Mouse (Mus musculus) embryonic facial prominence, embryonic 11.5 days (tissue): ENCODE results near the gene Acox2. TPM values are rescaled to one million over a fixed set of nuclear protein-coding genes. Genes with fewer than 3 reads are reported as not detected.

Source experiments
- ATAC-seq: fragments of 200-750 bp; cut with Nextera tagmentation; replicated peaks from 2 replicates; pipeline ENCODE4 v1.8.0; 2017; ENCODE audit warnings: low read depth; ENCODE audit not compliant: insufficient number of reproducible peaks, low FRiP score, low TSS enrichment
- DNase-seq: peaks from one replicate; pipeline ENCODE4 v3.0.0-alpha.2; 2015; ENCODE audit warnings: low spot score
- H3K27ac ChIP-seq: fragments of 300-500 bp; sonication (generic); replicated peaks from 2 replicates; pipeline ENCODE4 v1.5.1; 2014; ENCODE audit warnings: mild to moderate bottlenecking, low read depth, low read length, control low read depth
- H3K27me3 ChIP-seq: fragments of 300-500 bp; sonication (generic); 2 replicates; pipeline ENCODE4 v1.6.1; 2014; ENCODE audit warnings: mild to moderate bottlenecking, low read length, moderate library complexity, mixed read lengths; ENCODE audit not compliant: control insufficient read depth, insufficient read depth
- H3K36me3 ChIP-seq: fragments of 300-500 bp; sonication (generic); replicated peaks from 2 replicates; pipeline ENCODE4 v1.6.1; 2014; ENCODE audit warnings: low read depth, mild to moderate bottlenecking, low read length, moderate library complexity, mixed read lengths; ENCODE audit not compliant: control insufficient read depth, insufficient read depth
- H3K4me1 ChIP-seq: fragments of 300-500 bp; sonication (generic); 2 replicates; pipeline ENCODE4 v1.6.1; 2014; ENCODE audit warnings: low read length, mixed read lengths; ENCODE audit not compliant: control insufficient read depth, insufficient read depth
- H3K4me2 ChIP-seq: fragments of 300-500 bp; sonication (generic); 2 replicates; pipeline ENCODE4 v1.6.1; 2014; ENCODE audit warnings: low read depth, mild to moderate bottlenecking, control low read depth, low read length, moderate library complexity
- H3K4me3 ChIP-seq: fragments of 300-500 bp; sonication (generic); 2 replicates; pipeline ENCODE4 v1.5.1; 2014; ENCODE audit warnings: low read depth, low read length, control low read depth
- H3K9ac ChIP-seq: fragments of 300-500 bp; sonication (generic); replicated peaks from 2 replicates; pipeline ENCODE4 v1.6.1; 2014; ENCODE audit warnings: mild to moderate bottlenecking, control low read depth, low read length
- H3K9me3 ChIP-seq: fragments of 300-500 bp; sonication (generic); replicated peaks from 2 replicates; pipeline ENCODE4 v1.6.1; 2016; ENCODE audit warnings: mild to moderate bottlenecking, low read length, inconsistent platforms, mixed read lengths; ENCODE audit not compliant: control insufficient read depth
- WGBS: fragments of 180-500 bp; shearing (Covaris S2); extraction: QIAGEN DNeasy Blood & Tissue Kit; methylation state at CpG from one replicate; pipeline ENCODE4 v1.1.7; 2014; 5-methylcytosine and 5-hydroxymethylcytosine counted together
- polyA plus RNA-seq: library from polyadenylated mRNA; unstranded; fragments of >200 nt; fragmentation: Nextera tagmentation; extraction: Ambion mirVana; gene quantifications from 2 replicates; pipeline ENCODE4 v1.2.1, GENCODE M21; 2014

Acox2 gene
- polyA plus RNA-seq, 1 experiment from 2014 or later, result not detected

GRCm38 (mm10) chr14:8209896-8210295 is 49.3 kb downstream of the Acox2 start:
- no peak overlapping the region for H3K4me3 ChIP-seq
- ATAC-seq, result no peak
- 90% methylated on average over 2 of the region's 2 CpGs for WGBS

GRCm38 (mm10) chr14:8208876-8209275 is 50.3 kb downstream of the Acox2 start:
- no peak overlapping the region for H3K4me3 ChIP-seq
- H3K9ac ChIP-seq, result no peak overlapping the region
- H3K27me3 ChIP-seq, result no peaks in the 10 kb centered on the region
- H3K27ac ChIP-seq, result no peak overlapping the region
- no peaks in the 10 kb centered on the region for H3K4me1 ChIP-seq
- ATAC-seq, result no peak
- no peak for DNase-seq
- H3K4me2 ChIP-seq, result no peak overlapping the region
- H3K36me3 ChIP-seq, result no peaks in the 10 kb centered on the region
- H3K9me3 ChIP-seq, result no peaks in the 10 kb centered on the region
- 85% methylated on average over 3 of the region's 3 CpGs for WGBS

More at GRCm38 (mm10) chr14:8209896-8210295, 49.3 kb downstream of the Acox2 start:
- no peak overlapping the region for H3K4me2 ChIP-seq
- H3K36me3 ChIP-seq, result no peaks in the 10 kb centered on the region
- H3K4me1 ChIP-seq, result no peaks in the 10 kb centered on the region
- no peaks in the 10 kb centered on the region for H3K27me3 ChIP-seq
- H3K27ac ChIP-seq, result no peak overlapping the region
- no peaks in the 10 kb centered on the region for H3K9me3 ChIP-seq
- DNase-seq, result no peak
- H3K9ac ChIP-seq, result no peak overlapping the region

DNA sequence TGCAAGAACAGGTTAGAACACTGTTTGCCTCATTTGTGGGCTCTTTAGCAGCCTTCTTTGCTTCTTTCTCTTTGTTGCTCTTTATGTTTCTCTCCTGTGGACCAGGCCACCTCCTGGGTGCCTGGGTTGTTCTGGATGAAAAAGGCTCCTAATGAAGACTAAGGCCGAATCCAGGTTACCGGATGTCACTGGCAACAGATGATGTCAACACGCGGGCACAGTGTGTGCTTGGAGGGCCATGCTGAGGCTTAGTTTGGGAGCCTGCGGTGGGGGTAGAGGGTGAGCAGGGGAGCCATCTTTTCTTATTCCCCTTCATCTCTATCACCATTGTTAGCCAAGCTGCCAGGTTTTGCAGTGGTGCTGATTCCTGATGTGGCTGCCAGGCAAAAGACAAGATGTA is 51.6 kb downstream of the Acox2 start:
- WGBS, result 67% methylated on average over 5 of the region's 5 CpGs
- Histone ChIP-seq H3K36me3 (no peaks in the 10 kb centered on the region), H3K4me2 (no peak overlapping the region), H3K9ac (no peak overlapping the region), H3K9me3 (no peaks in the 10 kb centered on the region), H3K4me1 (no peaks in the 10 kb centered on the region), H3K27ac (no peak overlapping the region), H3K27me3 (no peaks in the 10 kb centered on the region), H3K4me3 (no peak overlapping the region)
- no peak for ATAC-seq
- DNase-seq, result no peak

DNA sequence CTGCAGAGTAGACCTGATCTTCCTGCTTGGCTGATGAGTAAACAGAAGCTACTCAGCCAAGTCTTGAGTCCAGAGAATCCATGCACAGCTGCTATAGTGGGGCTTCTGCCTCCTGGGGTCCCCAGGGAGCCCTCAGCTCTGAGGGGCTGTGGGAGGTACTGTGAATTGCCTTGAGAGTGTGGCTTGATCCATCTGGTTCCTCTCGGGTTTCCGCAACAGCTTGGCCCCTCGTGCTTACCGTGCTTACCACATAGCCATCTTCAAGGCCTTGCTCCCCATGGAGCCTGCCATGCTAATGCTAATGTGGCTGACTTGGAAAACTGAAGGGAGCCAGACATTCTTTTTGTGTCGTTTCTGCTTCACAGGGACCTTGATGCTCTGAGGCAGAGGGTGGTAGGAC is 52.0 kb downstream of the Acox2 start:
- peak; percentile 39 for DNase-seq
- H3K4me3 ChIP-seq, result no peak overlapping the region
- H3K9ac ChIP-seq, result no peak overlapping the region
- no peaks in the 10 kb centered on the region for H3K27me3 ChIP-seq
- no peak overlapping the region for H3K27ac ChIP-seq
- H3K36me3 ChIP-seq, result no peaks in the 10 kb centered on the region
- peak; percentile 85 for ATAC-seq
- H3K4me1 ChIP-seq, result no peaks in the 10 kb centered on the region
- 24% methylated on average over 5 of the region's 5 CpGs for WGBS
- no peak overlapping the region for H3K4me2 ChIP-seq
- H3K9me3 ChIP-seq, result no peaks in the 10 kb centered on the region

- no peak overlapping the region for H3K27ac ChIP-seq
- no peak overlapping the region for H3K4me3 ChIP-seq
- ATAC-seq (no peak), DNase-seq (no peak)
- no peaks in the 10 kb centered on the region for H3K9me3 ChIP-seq
- H3K27me3 ChIP-seq, result no peaks in the 10 kb centered on the region
- no peaks in the 10 kb centered on the region for H3K4me1 ChIP-seq
- H3K36me3 ChIP-seq, result no peaks in the 10 kb centered on the region
- no peak overlapping the region for H3K9ac ChIP-seq
- no peak overlapping the region for H3K4me2 ChIP-seq
- 59% methylated on average over 9 of the region's 9 CpGs for WGBS
Measured at GRCm38 (mm10) chr14:8206179-8206910, 52.8 kb downstream of the Acox2 start.

DNA sequence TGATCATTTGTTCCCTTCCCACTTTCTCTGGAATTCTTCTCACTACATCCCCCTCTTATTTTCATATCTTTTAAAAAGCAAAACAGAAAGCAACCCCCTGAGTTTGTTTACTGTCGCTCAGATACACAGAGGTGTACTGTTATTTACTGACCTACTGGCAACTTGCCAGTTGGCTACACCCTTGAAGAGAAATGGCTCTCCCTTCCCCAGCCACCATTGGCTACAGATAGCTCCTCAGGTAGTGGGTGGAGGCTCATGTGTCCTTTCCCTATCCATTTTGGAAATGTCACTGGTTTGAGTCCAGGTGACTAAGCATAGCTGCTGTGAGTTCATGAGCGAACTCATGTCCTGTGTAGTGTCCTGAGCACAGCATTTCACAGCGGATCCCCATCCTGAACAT is 57.4 kb downstream of the Acox2 start:
- Histone ChIP-seq H3K4me1 (no peaks in the 10 kb centered on the region), H3K27me3 (no peaks in the 10 kb centered on the region), H3K4me3 (no peak overlapping the region), H3K27ac (no peak overlapping the region), H3K9me3 (no peaks in the 10 kb centered on the region), H3K36me3 (no peaks in the 10 kb centered on the region), H3K4me2 (no peak overlapping the region), H3K9ac (no peak overlapping the region)
- ATAC-seq, result no peak
- DNase-seq, result no peak
- WGBS, result 61% methylated on average over 3 of the region's 3 CpGs

DNA sequence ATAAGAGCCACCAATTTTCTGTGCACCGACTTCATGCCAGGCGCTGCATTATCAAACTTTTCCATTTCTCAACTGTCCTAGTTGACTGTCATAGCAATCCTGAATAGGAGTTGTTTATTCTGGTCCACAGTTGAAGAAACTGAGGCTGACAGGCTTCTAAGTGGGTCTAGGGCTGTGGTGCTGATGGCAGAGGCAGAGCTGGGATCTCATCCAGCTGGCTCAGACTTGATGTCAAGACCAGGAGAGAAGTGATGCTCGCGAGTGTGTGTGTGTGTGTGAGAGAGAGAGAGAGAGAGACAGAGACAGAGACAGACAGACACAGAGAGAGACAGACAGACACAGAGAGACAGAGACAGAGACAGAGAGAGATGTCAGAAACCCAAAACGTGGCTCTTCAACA is 58.4 kb downstream of the Acox2 start:
- Histone ChIP-seq H3K4me2 (no peak overlapping the region), H3K4me3 (no peak overlapping the region), H3K27ac (no peak overlapping the region), H3K36me3 (no peaks in the 10 kb centered on the region), H3K9ac (no peak overlapping the region), H3K4me1 (no peaks in the 10 kb centered on the region), H3K27me3 (no peaks in the 10 kb centered on the region), H3K9me3 (no peaks in the 10 kb centered on the region)
- WGBS, result 80% methylated on average over 5 of the region's 5 CpGs
- ATAC-seq (no peak), DNase-seq (no peak)

GRCm38 (mm10) chr14:8192727-8193126 is 66.4 kb downstream of the Acox2 start:
- Histone ChIP-seq H3K9ac (no peak overlapping the region), H3K36me3 (no peaks in the 10 kb centered on the region), H3K4me3 (no peak overlapping the region), H3K27me3 (no peaks in the 10 kb centered on the region), H3K4me2 (no peak overlapping the region), H3K9me3 (no peaks in the 10 kb centered on the region), H3K27ac (no peak overlapping the region), H3K4me1 (no peaks in the 10 kb centered on the region)
- no peak for DNase-seq
- 90% methylated on average over 6 of the region's 6 CpGs for WGBS
- ATAC-seq, result no peak
